Mouse (Mus musculus): ENCODE measurements around the gene Tlnrd1.
"Not testable (repeated sequence)": the region's sequence is repeated elsewhere in the genome, so short reads cannot be mapped to it uniquely, and the experiment has no call there.

Gene Tlnrd1

GRCm38 (mm10) chr7:83884021-83884658, at the start of gene Tlnrd1, which contains the start of gene Mesd:
Tlnrd1 (minus strand) TSS chr7:83884305.
Mesd (plus strand) TSS chr7:83884466.
- DNase-seq (ENCODE audit: low spot score): peak; percentile 83

- no peak for DNase-seq (ENCODE audit: low spot score)
These were observed 37.5 kb upstream of the Tlnrd1 start for GRCm38 (mm10) chr7:83921637-83922036.

- DNase-seq (ENCODE audit: low spot score): no peak
These were observed 36.1 kb upstream of the Tlnrd1 start for GRCm38 (mm10) chr7:83920241-83920640.

- peak; percentile 73 for DNase-seq (ENCODE audit: low spot score)
These were observed 30.5 kb upstream of the Tlnrd1 start for GRCm38 (mm10) chr7:83914566-83914965.

- no peak for DNase-seq (ENCODE audit: low spot score)
These were observed 29.9 kb upstream of the Tlnrd1 start for GRCm38 (mm10) chr7:83913995-83914394.

GRCm38 (mm10) chr7:83913405-83913932, 29.4 kb upstream of the Tlnrd1 start:
- DNase-seq (ENCODE audit: low spot score): no peak

GRCm38 (mm10) chr7:83911909-83912308, 27.8 kb upstream of the Tlnrd1 start:
- no peak for DNase-seq (ENCODE audit: low spot score)

GRCm38 (mm10) chr7:83904831-83905230, 20.7 kb upstream of the Tlnrd1 start:
- DNase-seq (ENCODE audit: low spot score): no peak

GRCm38 (mm10) chr7:83902296-83903145, 18.4 kb upstream of the Tlnrd1 start:
- DNase-seq (ENCODE audit: low spot score): no peak

- DNase-seq (ENCODE audit: low spot score): no peak
These were observed 17.3 kb upstream of the Tlnrd1 start for GRCm38 (mm10) chr7:83901425-83901824.

- DNase-seq (ENCODE audit: low spot score): no peak
These were observed 16.4 kb upstream of the Tlnrd1 start for GRCm38 (mm10) chr7:83900519-83900918.

- no peak for DNase-seq (ENCODE audit: low spot score)
These were observed 14.2 kb upstream of the Tlnrd1 start for GRCm38 (mm10) chr7:83898267-83898666.

- no peak for DNase-seq (ENCODE audit: low spot score)
These were observed 12.1 kb upstream of the Tlnrd1 start for GRCm38 (mm10) chr7:83896077-83896740.

GRCm38 (mm10) chr7:83894348-83894747, 10.2 kb upstream of the Tlnrd1 start:
- no peak for DNase-seq (ENCODE audit: low spot score)

GRCm38 (mm10) chr7:83892333-83892669, 8.2 kb upstream of the Tlnrd1 start:
- DNase-seq (ENCODE audit: low spot score): no peak

GRCm38 (mm10) chr7:83891433-83892332, 7.6 kb upstream of the Tlnrd1 start:
- peak; percentile 100 for DNase-seq (ENCODE audit: low spot score)

- DNase-seq (ENCODE audit: low spot score): not testable (repeated sequence)
These were observed 5.8 kb upstream of the Tlnrd1 start for GRCm38 (mm10) chr7:83889946-83890345.

- no peak for DNase-seq (ENCODE audit: low spot score)
These were observed 5.3 kb upstream of the Tlnrd1 start for GRCm38 (mm10) chr7:83889383-83889782.

GRCm38 (mm10) chr7:83886366-83887129, 2.4 kb upstream of the Tlnrd1 start:
- DNase-seq (ENCODE audit: low spot score): peak; percentile 67

GRCm38 (mm10) chr7:83885835-83886234, 1.7 kb upstream of the Tlnrd1 start:
- peak; percentile 78 for DNase-seq (ENCODE audit: low spot score)
